Mouse (Mus musculus): ENCODE results near the gene Rgs9bp. TPM values are rescaled to one million over a fixed set of nuclear protein-coding genes. Genes with fewer than 3 reads are reported as not detected.

Rgs9bp gene
- total and polyA plus RNA-seq, 2 experiments from 2014 or later = 0.11 TPM; not detected in 1

DNA sequence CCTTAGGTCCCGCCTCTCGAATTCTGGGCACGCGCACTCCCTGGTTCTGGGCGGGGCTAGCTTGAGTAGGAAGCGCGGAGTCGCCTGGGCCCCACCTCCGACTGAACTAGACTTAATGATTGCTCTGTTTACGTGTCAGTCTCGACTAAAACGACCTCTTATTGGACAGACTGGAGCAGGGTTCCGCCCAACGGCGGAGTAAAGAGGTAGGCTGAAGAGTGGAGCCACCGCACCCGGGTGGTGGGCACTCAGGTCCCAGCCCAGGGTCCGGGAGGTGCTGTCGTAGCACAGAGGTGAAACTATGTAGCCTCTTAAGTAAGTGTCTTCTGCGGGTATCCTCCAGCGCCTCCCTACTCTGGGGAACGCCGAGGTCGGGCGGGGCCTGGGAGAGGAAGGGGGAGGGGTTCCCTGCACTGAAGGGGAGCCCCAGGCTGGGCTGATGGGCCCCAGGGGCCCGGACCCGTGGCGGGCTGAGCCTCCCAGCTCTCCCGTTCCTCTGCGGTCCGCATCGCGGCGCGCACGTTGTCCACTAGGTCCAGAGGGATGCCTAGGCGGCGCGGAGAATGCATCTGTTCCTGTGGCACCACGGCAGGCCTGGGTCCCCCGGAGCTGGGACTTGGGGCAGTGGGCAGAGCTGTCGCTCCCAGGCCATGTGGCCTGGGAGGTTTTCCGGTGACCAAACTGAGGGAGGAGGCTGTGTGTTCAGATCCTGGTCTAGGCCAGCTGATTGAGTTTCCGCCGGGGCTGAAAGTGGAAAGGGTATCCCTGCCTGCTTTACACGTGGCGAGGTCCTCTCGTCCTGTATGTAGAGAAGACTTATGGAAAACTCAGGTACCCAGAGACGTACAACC, 898 bp upstream of the Rgs9bp start, which contains the start of gene Ankrd27:
Gene Ankrd27, plus strand, starts transcription at position 190 of the 851 bp plus-strand sequence.
- Histone ChIP-seq H3K9ac (replicated peaks; ENCODE audit: low read length, poor library complexity, severe bottlenecking) (peak within 1 kb of the TSS; percentile 67), H3K9me3 (ENCODE audit: low read length) (no peaks in the 10 kb centered on the region), H3K4me1 (ENCODE audit: insufficient read depth, low read length) (peaks cover 8% of the 10 kb centered on the region), H3K4me2 (ENCODE audit: low read depth, low read length, poor library complexity, severe bottlenecking) (peak within 1 kb of the TSS; percentile 77), H3K36me3 (ENCODE audit: insufficient read depth, low read length) (no peaks in the 10 kb centered on the region), H3K27me3 (ENCODE audit: insufficient read depth, low read length) (peaks cover 30% of the 10 kb centered on the region), H3K4me3 (ENCODE audit: low read depth, low read length) (peak within 1 kb of the TSS; percentile 87), H3K27ac (ENCODE audit: low read depth, low read length) (no peak within 1 kb of the TSS)
- under 1% methylated on average over 49 of the region's 49 CpGs for WGBS
- peak; percentile 98 for DNase-seq (ENCODE audit: low spot score)
- peak; percentile 98 for ATAC-seq (ENCODE audit: low FRiP score)
- TF ChIP-seq CTCF (IDR thresholded peaks at IDR 0.05) = no peak

DNA sequence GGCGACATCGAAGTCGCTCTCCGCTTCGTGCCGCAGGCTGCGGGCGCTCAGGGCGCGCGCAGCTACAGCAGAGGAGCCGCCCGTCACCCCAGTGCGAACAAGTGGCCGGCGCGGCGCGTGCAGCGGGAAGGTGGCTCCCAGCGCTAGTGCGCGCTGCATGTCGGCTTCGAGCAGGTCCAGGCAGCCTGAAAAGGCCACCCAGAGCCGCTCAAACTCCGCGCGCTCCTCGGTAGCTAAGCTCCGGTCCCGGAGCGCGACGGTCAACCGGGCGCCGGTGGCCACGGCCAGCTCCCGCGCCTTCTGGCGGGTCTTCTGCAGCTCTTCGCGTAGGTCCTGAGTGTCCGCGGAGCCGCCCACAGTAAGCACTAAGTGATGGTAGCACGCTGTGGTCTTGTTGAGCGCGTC, 594 bp downstream of the Rgs9bp start:
- DNase-seq (ENCODE audit: low spot score) (peak; percentile 10), ATAC-seq (ENCODE audit: low FRiP score) (no peak)
- Histone ChIP-seq H3K4me1 (ENCODE audit: insufficient read depth, low read length) (peaks cover 8% of the 10 kb centered on the region), H3K4me2 (ENCODE audit: low read depth, low read length, poor library complexity, severe bottlenecking) (peak overlapping the region; percentile 77), H3K9ac (replicated peaks; ENCODE audit: low read length, poor library complexity, severe bottlenecking) (no peak overlapping the region; the same call in 1 of the 2 replicates), H3K27me3 (ENCODE audit: insufficient read depth, low read length) (peaks cover 30% of the 10 kb centered on the region), H3K4me3 (ENCODE audit: low read depth, low read length) (peak overlapping the region; percentile 87), H3K9me3 (ENCODE audit: low read length) (no peaks in the 10 kb centered on the region), H3K27ac (ENCODE audit: low read depth, low read length) (no peak overlapping the region), H3K36me3 (ENCODE audit: insufficient read depth, low read length) (no peaks in the 10 kb centered on the region)
- WGBS = under 1% methylated on average over 50 of the region's 50 CpGs
- no peak for TF ChIP-seq CTCF (IDR thresholded peaks at IDR 0.05)

DNA sequence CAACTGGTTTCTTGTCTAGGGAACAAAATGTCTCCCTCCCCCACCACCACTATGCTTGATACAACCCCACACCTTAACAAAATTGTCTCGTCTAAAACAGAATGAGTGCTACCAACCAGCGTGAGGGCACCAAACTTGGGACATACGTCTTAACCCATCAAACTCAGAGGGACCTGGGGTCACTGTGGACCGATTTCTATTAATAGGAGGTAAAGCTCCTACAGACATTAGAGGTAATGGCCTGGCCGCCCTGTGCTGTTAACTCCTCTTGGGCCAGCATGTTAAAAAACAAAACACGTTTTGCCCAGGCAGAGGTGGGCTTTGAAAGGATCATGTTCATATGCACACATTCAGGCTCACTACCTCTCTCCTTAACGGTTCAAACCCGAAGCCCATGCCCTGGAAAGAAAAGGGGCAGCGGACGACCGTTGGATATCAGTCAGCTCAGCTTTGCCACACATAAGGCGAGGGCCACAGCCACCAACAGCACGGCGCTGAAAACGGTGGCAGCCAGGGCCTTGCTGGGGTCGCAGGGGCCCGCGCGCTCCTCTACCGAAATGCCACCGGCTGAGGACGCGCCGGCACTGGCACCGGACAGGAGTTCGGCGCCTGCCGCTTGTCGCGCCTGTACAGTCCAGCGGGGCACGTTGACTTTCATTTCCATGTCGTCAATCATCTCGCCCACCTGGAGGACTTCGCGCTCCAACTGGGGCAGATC, 1.2 kb downstream of the Rgs9bp start:
- peaks cover 30% of the 10 kb centered on the region for H3K27me3 ChIP-seq (ENCODE audit: insufficient read depth, low read length)
- DNase-seq (ENCODE audit: low spot score) (no peak), ATAC-seq (ENCODE audit: low FRiP score) (no peak)
- H3K27ac ChIP-seq (ENCODE audit: low read depth, low read length) = no peak overlapping the region
- no peaks in the 10 kb centered on the region for H3K9me3 ChIP-seq (ENCODE audit: low read length)
- peaks cover 8% of the 10 kb centered on the region for H3K4me1 ChIP-seq (ENCODE audit: insufficient read depth, low read length)
- peak overlapping the region; percentile 77 for H3K4me2 ChIP-seq (ENCODE audit: low read depth, low read length, poor library complexity, severe bottlenecking)
- no peak for TF ChIP-seq CTCF (IDR thresholded peaks at IDR 0.05)
- no peaks in the 10 kb centered on the region for H3K36me3 ChIP-seq (ENCODE audit: insufficient read depth, low read length)
- WGBS = 2% methylated on average over 35 of the region's 36 CpGs
- no peak overlapping the region for H3K9ac ChIP-seq (replicated peaks; ENCODE audit: low read length, poor library complexity, severe bottlenecking)
- H3K4me3 ChIP-seq (ENCODE audit: low read depth, low read length) = peak overlapping the region; percentile 87

DNA sequence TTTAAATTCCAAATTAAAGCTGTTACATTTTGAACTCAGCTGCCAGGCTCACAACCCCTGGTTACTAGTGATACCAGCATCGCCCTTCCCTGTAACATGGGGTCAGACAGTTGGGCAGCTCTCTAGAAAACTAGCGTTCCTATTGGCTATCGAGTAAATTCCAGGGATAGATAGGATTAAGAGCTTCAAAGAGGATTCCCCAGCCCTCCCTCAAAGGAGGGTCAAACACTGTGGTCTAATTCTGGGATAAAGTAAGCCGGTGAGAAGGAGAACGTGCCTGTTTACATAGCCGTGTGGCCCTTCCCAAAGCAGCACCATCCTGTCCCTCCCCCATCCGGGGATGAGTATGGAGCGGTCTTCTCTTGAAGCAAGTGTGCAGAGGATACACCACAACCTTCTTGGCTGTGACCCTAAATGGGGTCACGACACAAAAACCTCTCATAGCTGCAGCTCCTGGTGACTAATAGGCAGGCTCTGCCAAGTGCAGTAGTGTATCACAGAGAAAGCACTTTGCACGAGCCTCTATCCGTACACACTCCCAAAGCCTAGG, 1.8 kb downstream of the Rgs9bp start:
- TF ChIP-seq CTCF (IDR thresholded peaks at IDR 0.05) = no peak
- no peak for DNase-seq (ENCODE audit: low spot score)
- Histone ChIP-seq H3K9ac (replicated peaks; ENCODE audit: low read length, poor library complexity, severe bottlenecking) (no peak overlapping the region), H3K4me2 (ENCODE audit: low read depth, low read length, poor library complexity, severe bottlenecking) (no peak overlapping the region), H3K4me1 (ENCODE audit: insufficient read depth, low read length) (peaks cover 8% of the 10 kb centered on the region), H3K27me3 (ENCODE audit: insufficient read depth, low read length) (peaks cover 30% of the 10 kb centered on the region), H3K4me3 (ENCODE audit: low read depth, low read length) (no peak overlapping the region), H3K36me3 (ENCODE audit: insufficient read depth, low read length) (no peaks in the 10 kb centered on the region), H3K27ac (ENCODE audit: low read depth, low read length) (no peak overlapping the region), H3K9me3 (ENCODE audit: low read length) (no peaks in the 10 kb centered on the region)
- WGBS = 11% methylated on average over 11 of the region's 11 CpGs
- ATAC-seq (ENCODE audit: low FRiP score) = no peak

DNA sequence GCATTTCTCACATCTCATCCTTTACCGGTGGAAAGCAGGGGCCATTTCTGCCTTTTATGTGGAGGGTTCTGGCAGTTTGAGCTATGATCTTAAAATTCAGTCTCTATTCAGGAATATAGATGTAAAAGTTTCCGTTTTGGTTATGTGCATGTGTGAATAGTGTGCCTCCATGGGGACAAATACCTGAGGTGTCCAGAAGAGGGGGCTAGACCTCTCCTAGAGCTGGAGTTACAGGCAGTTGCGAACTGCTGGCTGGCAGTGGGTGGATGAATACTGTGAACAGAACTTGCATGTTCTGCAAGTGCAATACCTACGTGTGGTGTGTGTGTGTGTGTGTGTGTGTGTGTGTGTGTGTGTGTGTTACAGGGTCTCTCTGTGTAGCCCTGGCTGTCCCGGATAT, 2.7 kb downstream of the Rgs9bp start:
- H3K4me1 ChIP-seq (ENCODE audit: insufficient read depth, low read length) = peaks cover 8% of the 10 kb centered on the region
- peaks cover 30% of the 10 kb centered on the region for H3K27me3 ChIP-seq (ENCODE audit: insufficient read depth, low read length)
- no peak overlapping the region for H3K27ac ChIP-seq (ENCODE audit: low read depth, low read length)
- H3K4me3 ChIP-seq (ENCODE audit: low read depth, low read length) = no peak overlapping the region
- DNase-seq (ENCODE audit: low spot score) = no peak
- H3K4me2 ChIP-seq (ENCODE audit: low read depth, low read length, poor library complexity, severe bottlenecking) = no peak overlapping the region
- WGBS = 77% methylated on average over 5 of the region's 5 CpGs
- no peaks in the 10 kb centered on the region for H3K36me3 ChIP-seq (ENCODE audit: insufficient read depth, low read length)
- H3K9ac ChIP-seq (replicated peaks; ENCODE audit: low read length, poor library complexity, severe bottlenecking) = no peak overlapping the region
- H3K9me3 ChIP-seq (ENCODE audit: low read length) = no peaks in the 10 kb centered on the region
- TF ChIP-seq CTCF (IDR thresholded peaks at IDR 0.05) = peak; percentile 33
- ATAC-seq (ENCODE audit: low FRiP score) = no peak
